Mouse (Mus musculus): ENCODE measurements around the gene Btbd35f1. TPM values are rescaled to one million over a fixed set of nuclear protein-coding genes. Genes with fewer than 3 reads are reported as not detected.
"Not testable (repeated sequence)": the region's sequence is repeated elsewhere in the genome, so short reads cannot be mapped to it uniquely, and the experiment has no call there.

The Btbd35f1 gene
- not detected for total RNA-seq (2022)

- not testable (repeated sequence) for DNase-seq (ENCODE audit: low spot score in 2 of 2)
Measured at GRCm38 (mm10) chrX:32559755-32560154, at the start of gene Btbd35f1. Gene Btbd35f1 (plus strand): TSS chrX:32560055.

- not testable (repeated sequence) for DNase-seq (ENCODE audit: low spot score in 2 of 2)
Measured at GRCm38 (mm10) chrX:32590878-32591542, 31.2 kb downstream of the Btbd35f1 start.

DNA sequence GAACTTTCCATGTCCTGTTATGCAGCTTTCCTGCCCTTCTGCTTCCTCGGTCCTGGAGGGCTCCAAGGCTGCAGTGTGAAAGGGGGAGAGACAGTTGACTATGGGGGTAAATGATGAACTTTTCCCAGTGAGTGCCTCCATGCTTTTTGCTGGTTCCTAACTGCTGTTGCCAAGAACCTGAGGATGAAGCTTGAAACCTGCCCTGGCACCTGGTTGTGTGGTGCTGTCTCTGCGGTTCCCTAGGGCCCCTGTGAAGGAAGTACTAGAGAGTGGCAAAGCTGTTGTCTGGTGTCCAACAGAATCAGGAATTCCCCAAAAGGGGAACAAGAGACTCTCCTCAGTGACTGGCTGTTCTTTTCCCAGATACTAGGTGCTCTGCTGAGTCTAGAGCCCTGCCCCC, 41.2 kb downstream of the Btbd35f1 start:
- not testable (repeated sequence) for DNase-seq (ENCODE audit: low spot score in 2 of 2)

DNA sequence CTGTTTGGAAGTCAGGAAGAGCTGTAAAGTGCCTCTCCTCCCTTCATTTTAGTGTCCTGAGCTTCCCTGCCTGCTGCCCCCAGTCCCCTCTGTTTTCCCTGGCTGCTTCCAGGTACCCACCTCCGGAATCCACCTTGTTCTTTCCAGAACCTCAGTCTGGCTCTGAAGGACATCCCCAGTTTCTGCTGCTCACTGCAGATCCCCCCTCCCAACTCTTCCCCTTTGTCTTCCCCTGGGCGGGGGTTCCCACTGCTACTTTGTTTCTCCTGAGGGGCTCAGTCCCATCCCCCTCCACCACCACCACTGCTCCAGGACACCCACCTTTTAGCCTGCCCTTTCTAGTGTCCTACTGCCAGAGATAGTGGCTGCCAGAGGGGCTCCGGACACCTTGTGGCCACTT, 41.6 kb downstream of the Btbd35f1 start:
- not testable (repeated sequence) for DNase-seq (ENCODE audit: low spot score in 2 of 2)

Other genes with a start within 250 kb of the Btbd35f1 start
- gene Gm5926, start 90.7 kb downstream of the Btbd35f1 start, total RNA-seq (2022), result not detected
- not detected for gene Btbd35f21, start 166.1 kb downstream of the Btbd35f1 start, total RNA-seq (2022)

Data from layer of hippocampus, adult 8-10 months (tissue).